Mouse (Mus musculus) MEL (cell line): ENCODE data around the gene Nfkbib. TPM values are rescaled to one million over a fixed set of nuclear protein-coding genes. Genes with fewer than 3 reads are reported as not detected.

Experiments
- DNase-seq: peaks from one replicate; pipeline ENCODE4 v3.0.0; 2011; ENCODE audit warnings: low read depth, low spot score
- H3K27ac ChIP-seq: 2 replicates; pipeline ENCODE4 v1.5.1; 2012; ENCODE audit warnings: low read depth, mild to moderate bottlenecking, control low read depth, low read length, moderate library complexity; ENCODE audit not compliant: control insufficient read depth
- H3K27me3 ChIP-seq, 2 experiments: fragments of 150-350 bp in 1 of 2; sonication (generic) in 1 of 2; 2 replicates each; pipeline ENCODE4 v1.6.1; 2012; ENCODE audit warnings: low read length in 2 of 2, mild to moderate bottlenecking in 2 of 2, improper control_type of control experiment in 1 of 2, moderate library complexity in 1 of 2; ENCODE audit not compliant: insufficient read depth in 2 of 2, control insufficient read depth in 1 of 2
- H3K36me3 ChIP-seq, 2 experiments: 2 replicates each; pipeline ENCODE4 v1.6.1; 2012 to 2014; ENCODE audit warnings: low read length in 2 of 2, improper control_type of control experiment in 1 of 2, inconsistent platforms in 1 of 2, mild to moderate bottlenecking in 1 of 2; ENCODE audit not compliant: insufficient read depth in 2 of 2, control insufficient read depth in 1 of 2
- H3K4me1 ChIP-seq, 2 experiments: fragments of 150-350 bp in 1 of 2; sonication (generic) in 1 of 2; 2 replicates each; pipeline ENCODE4 v1.6.1; 2012; ENCODE audit warnings: low read length in 2 of 2, improper control_type of control experiment in 1 of 2, mild to moderate bottlenecking in 1 of 2; ENCODE audit not compliant: insufficient read depth in 2 of 2, control insufficient read depth in 1 of 2
- H3K4me3 ChIP-seq, 2 experiments: fragments of 150-350 bp in 1 of 2; sonication (generic) in 1 of 2; 2 replicates each; pipeline ENCODE4 v1.5.1; 2012; ENCODE audit warnings: low read depth in 2 of 2, low read length in 2 of 2, mild to moderate bottlenecking in 2 of 2, moderate library complexity in 2 of 2, control low read depth in 1 of 2, improper control_type of control experiment in 1 of 2; ENCODE audit not compliant: control insufficient read depth in 1 of 2, insufficient read depth in 1 of 2
- H3K79me2 ChIP-seq: 2 replicates; pipeline ENCODE4 v1.6.1; 2012; ENCODE audit warnings: mild to moderate bottlenecking, low read length, moderate library complexity; ENCODE audit not compliant: control insufficient read depth, poor library complexity, insufficient read depth
- H3K9ac ChIP-seq: 2 replicates; pipeline ENCODE4 v1.6.1; 2012; ENCODE audit warnings: low read depth, mild to moderate bottlenecking, control low read depth, low read length, moderate library complexity; ENCODE audit not compliant: control insufficient read depth, poor library complexity, severe bottlenecking
- H3K9me3 ChIP-seq: fragments of 150-350 bp; sonication (generic); replicated peaks from 2 replicates; pipeline ENCODE4 v1.6.1; 2012; ENCODE audit warnings: mild to moderate bottlenecking, low read length, improper control_type of control experiment, moderate library complexity; ENCODE audit not compliant: insufficient read depth
- BHLHE40 ChIP-seq: IDR thresholded peaks from 2 replicates; pipeline ENCODE4 v1.6.1; 2012; ENCODE audit warnings: low read depth, mild to moderate bottlenecking, inconsistent platforms, low read length, improper control_type of control experiment, borderline replicate concordance
- CHD1 ChIP-seq: IDR thresholded peaks from 2 replicates; pipeline ENCODE4 v1.6.1; 2012; ENCODE audit warnings: low read depth, mild to moderate bottlenecking, inconsistent platforms, low read length, improper control_type of control experiment
- CTCF ChIP-seq, 3 experiments: IDR thresholded peaks in 2 of 3; conservative IDR thresholded peaks in 1 of 3; 2 replicates each; pipeline ENCODE4 v1.5.1; 2011 to 2012; ENCODE audit warnings: low read length in 3 of 3, low read depth in 2 of 3, mild to moderate bottlenecking in 2 of 3, improper control_type of control experiment in 1 of 3, inconsistent platforms in 1 of 3, mixed read lengths in 1 of 3, moderate library complexity in 1 of 3; ENCODE audit not compliant: control insufficient read depth in 1 of 3, insufficient read depth in 1 of 3, poor library complexity in 1 of 3, severe bottlenecking in 1 of 3
- EP300 ChIP-seq, 2 experiments: IDR thresholded peaks; 2 replicates each; pipeline ENCODE4 v1.6.1; 2011; ENCODE audit warnings: improper control_type of control experiment in 2 of 2, low read length in 2 of 2, low read depth in 1 of 2, mild to moderate bottlenecking in 1 of 2
- GATA1 ChIP-seq: IDR thresholded peaks from 2 replicates; pipeline ENCODE4 v1.6.1; 2011; ENCODE audit warnings: low read depth, low read length, improper control_type of control experiment
- HCFC1 ChIP-seq: IDR thresholded peaks from 2 replicates; pipeline ENCODE4 v1.6.1; 2012; ENCODE audit warnings: low read depth, mild to moderate bottlenecking, inconsistent platforms, low read length, improper control_type of control experiment, moderate library complexity
- MAFK ChIP-seq: IDR thresholded peaks from 2 replicates; pipeline ENCODE4 v1.6.1; 2011; ENCODE audit warnings: low read depth, mild to moderate bottlenecking, low read length, improper control_type of control experiment, borderline replicate concordance
- MAZ ChIP-seq: IDR thresholded peaks from 2 replicates; pipeline ENCODE4 v1.6.1; 2012; ENCODE audit warnings: low read depth, mild to moderate bottlenecking, inconsistent platforms, low read length, improper control_type of control experiment
- MXI1 ChIP-seq: IDR thresholded peaks from 2 replicates; pipeline ENCODE4 v1.6.1; 2011; ENCODE audit warnings: mild to moderate bottlenecking, low read depth, low read length, improper control_type of control experiment
- MYC ChIP-seq: IDR thresholded peaks from 2 replicates; pipeline ENCODE4 v1.6.1; 2011; ENCODE audit warnings: low read depth, mild to moderate bottlenecking, low read length, improper control_type of control experiment, moderate library complexity
- NELFE ChIP-seq: IDR thresholded peaks from 2 replicates; pipeline ENCODE4 v1.6.1; 2011; ENCODE audit warnings: low read depth, low read length, improper control_type of control experiment
- NRF1 ChIP-seq: IDR thresholded peaks from 2 replicates; pipeline ENCODE4 v1.6.1; 2014; ENCODE audit warnings: low read depth, mild to moderate bottlenecking, inconsistent platforms, low read length, improper control_type of control experiment, moderate library complexity; ENCODE audit not compliant: poor library complexity, insufficient read depth, severe bottlenecking
- POLR2A ChIP-seq, 2 experiments: IDR thresholded peaks; 2 replicates each; pipeline ENCODE4 v1.6.1; 2011 to 2012; ENCODE audit warnings: low read length in 2 of 2, mild to moderate bottlenecking in 2 of 2, control low read depth in 1 of 2, improper control_type of control experiment in 1 of 2, low read depth in 1 of 2, moderate library complexity in 1 of 2; ENCODE audit not compliant: control insufficient read depth in 1 of 2, insufficient read depth in 1 of 2, poor library complexity in 1 of 2
- POLR2AphosphoS5 ChIP-seq: IDR thresholded peaks from 2 replicates; pipeline ENCODE4 v1.6.1; 2012; ENCODE audit warnings: low read depth, borderline replicate concordance, mild to moderate bottlenecking, inconsistent platforms, low read length, moderate library complexity, mixed read lengths
- RAD21 ChIP-seq: IDR thresholded peaks from 2 replicates; pipeline ENCODE4 v1.6.1; 2011; ENCODE audit warnings: mild to moderate bottlenecking, low read depth, low read length, improper control_type of control experiment
- RCOR1 ChIP-seq: IDR thresholded peaks from 2 replicates; pipeline ENCODE4 v1.6.1; 2012; ENCODE audit warnings: low read depth, mild to moderate bottlenecking, inconsistent platforms, low read length, improper control_type of control experiment
- SIN3A ChIP-seq: IDR thresholded peaks from 2 replicates; pipeline ENCODE4 v1.6.1; 2012; ENCODE audit warnings: low read length, improper control_type of control experiment, inconsistent platforms
- SMC3 ChIP-seq: IDR thresholded peaks from 2 replicates; pipeline ENCODE4 v1.6.1; 2011; ENCODE audit warnings: low read depth, low read length, improper control_type of control experiment
- TCF12 ChIP-seq: IDR thresholded peaks from 2 replicates; pipeline ENCODE4 v1.6.1; 2014; ENCODE audit warnings: low read depth, mild to moderate bottlenecking, inconsistent platforms, low read length, improper control_type of control experiment, moderate library complexity
- UBTF ChIP-seq: IDR thresholded peaks from 2 replicates; pipeline ENCODE4 v1.6.1; 2012; ENCODE audit warnings: low read depth, mild to moderate bottlenecking, inconsistent platforms, low read length, improper control_type of control experiment, moderate library complexity, borderline replicate concordance; ENCODE audit not compliant: insufficient read depth
- USF1 ChIP-seq: IDR thresholded peaks from 2 replicates; pipeline ENCODE4 v1.6.1; 2014; ENCODE audit warnings: low read depth, mild to moderate bottlenecking, inconsistent platforms, low read length, improper control_type of control experiment, moderate library complexity
- USF2 ChIP-seq, 2 experiments: IDR thresholded peaks; 2 replicates each; pipeline ENCODE4 v1.6.1; 2011 to 2012; ENCODE audit warnings: improper control_type of control experiment in 2 of 2, low read length in 2 of 2, borderline replicate concordance in 1 of 2, inconsistent platforms in 1 of 2, low read depth in 1 of 2, mild to moderate bottlenecking in 1 of 2; ENCODE audit not compliant: insufficient read depth in 1 of 2
- ZC3H11A ChIP-seq: IDR thresholded peaks from 2 replicates; pipeline ENCODE4 v1.6.1; 2012; ENCODE audit warnings: low read depth, mild to moderate bottlenecking, inconsistent platforms, low read length, improper control_type of control experiment
- ZKSCAN1 ChIP-seq: IDR thresholded peaks from 2 replicates; pipeline ENCODE4 v1.6.1; 2012; ENCODE audit warnings: low read depth, mild to moderate bottlenecking, inconsistent platforms, low read length, improper control_type of control experiment, moderate library complexity
- polyA plus RNA-seq, 2 experiments: library from polyadenylated mRNA; stranded (reverse) in 1 of 2; unstranded in 1 of 2; fragments of >175 nt in 1 of 2; fragments of >200 nt in 1 of 2; gene quantifications; 2 replicates each; pipeline versions ENCODE4 v1.2.1 to v1.2.4; 2012; ENCODE audit warnings: low replicate concordance in 2 of 2, low read depth in 1 of 2; ENCODE audit not compliant: insufficient read length in 2 of 2, insufficient read depth in 1 of 2, missing spikeins in 1 of 2
- total RNA-seq: library from RNA; depleted of rRNA; stranded (reverse); fragments of 300-350 nt; gene quantifications from 2 replicates; pipeline ENCODE4 v1.2.3, GENCODE M21; 2012

The Nfkbib gene
- total and polyA plus RNA-seq, 3 experiments = 32.9 to 52.7 TPM; not detected in 1

GRCm38 (mm10) chr7:28802846-28803588, 35.7 kb upstream of the Nfkbib start (continued):
- no peak for TF ChIP-seq CHD1
- TF ChIP-seq CTCF (IDR thresholded peaks at IDR 0.05 in 2 of 3, conservative IDR thresholded peaks at IDR 0.05 in 1 of 3; ENCODE audit: control insufficient read depth in 1 of 3, insufficient read depth in 1 of 3, low read depth in 2 of 3, low read length in 3 of 3, poor library complexity in 1 of 3, severe bottlenecking in 1 of 3) = no peak
- TF ChIP-seq NELFE = 0 out of 2 replicates have a peak, but pooled peaks have one; percentile 31
- TF ChIP-seq RAD21 = no peak
- TF ChIP-seq SIN3A = 0 out of 2 replicates have a peak, but pooled peaks have one; percentile 16
- 0 out of 4 replicates have a peak, but pooled peaks of 1 of the 2 experiments have one; percentile 31 for TF ChIP-seq POLR2A (IDR thresholded peaks at IDR 0.05; ENCODE audit: control insufficient read depth in 1 of 2, insufficient read depth in 1 of 2, low read depth in 1 of 2, low read length in 2 of 2, poor library complexity in 1 of 2)
- no peak for TF ChIP-seq POLR2AphosphoS5
- peak; percentile 8; the same call in 1 of the 2 replicates for TF ChIP-seq TCF12

GRCm38 (mm10) chr7:28801901-28802670, 34.8 kb upstream of the Nfkbib start:
- peak overlapping the region; percentile 72 for H3K27ac ChIP-seq
- no peaks in the 10 kb centered on the region for H3K9me3 ChIP-seq
- no peak for DNase-seq
- H3K4me3 ChIP-seq = 0 out of 4 replicates have a peak overlapping the region, but pooled peaks of 1 of the 2 experiments have one; percentile 4
- H3K36me3 ChIP-seq = peaks cover 0 to 22% of the 10 kb centered on the region in 2 experiments; a peak in 2 of 4 replicates
- TF ChIP-seq GATA1 (no peak), RCOR1 (no peak), UBTF (no peak), MAZ (no peak), EP300 (IDR thresholded peaks at IDR 0.05; ENCODE audit: low read depth in 1 of 2, low read length in 2 of 2) (no peak), MYC (no peak), SMC3 (no peak), BHLHE40 (no peak), ZKSCAN1 (no peak), USF2 (IDR thresholded peaks at IDR 0.05; ENCODE audit: borderline replicate concordance in 1 of 2, insufficient read depth in 1 of 2, low read depth in 1 of 2, low read length in 2 of 2) (no peak), ZC3H11A (no peak), SIN3A (no peak), USF1 (no peak), MAFK (no peak), POLR2AphosphoS5 (no peak), HCFC1 (no peak), MXI1 (no peak), NRF1 (no peak)
- TF ChIP-seq, all 39 proteins: peak for 0
- Histone ChIP-seq H3K9ac (peak overlapping the region; percentile 44), H3K4me1 (peaks cover 18 to 19% of the 10 kb centered on the region in 2 experiments), H3K79me2 (peaks cover under 1% of the 10 kb centered on the region; the same call in 1 of the 2 replicates), H3K27me3 (no peaks in the 10 kb centered on the region)
